Mouse (Mus musculus) regulatory T cell (primary cell): ENCODE measurements at regions not wholly inside any gene's neighbourhood (a gene's known extent, or its start where the extent isn't known, plus 50 kb on each side); places are given as distances from the start of the nearest gene placed in this dataset.

ENCODE experiments used
- in situ Hi-C: fragments of 300-600 bp; cut with MboI, MseI; formaldehyde crosslinking; loops from one replicate; pipeline ENCODE4 v1.15.1; 2025; ENCODE audit warnings: high pct_unique_total_duplicates

- in situ Hi-C loops: no loop called here
Observed at GRCm38 (mm10) chr8:89658998-89659944, 615.3 kb upstream of the Sall1 start.

GRCm38 (mm10) chr8:89655369-89655768 is 611.4 kb upstream of the Sall1 start:
- in situ Hi-C loops: no loop called here

- in situ Hi-C loops: no loop called here
Observed at GRCm38 (mm10) chr8:89649207-89649890, 605.4 kb upstream of the Sall1 start.

- in situ Hi-C loops: no loop called here
Observed at GRCm38 (mm10) chr8:89646946-89647345, 603.0 kb upstream of the Sall1 start.

- in situ Hi-C loops: no loop called here
Observed at GRCm38 (mm10) chr8:89641339-89641738, 597.4 kb upstream of the Sall1 start.

GRCm38 (mm10) chr8:89634864-89635263 is 590.9 kb upstream of the Sall1 start:
- in situ Hi-C loops: no loop called here

GRCm38 (mm10) chr8:89632304-89632703 is 588.3 kb upstream of the Sall1 start:
- in situ Hi-C loops: no loop called here

GRCm38 (mm10) chr8:89630540-89630939 is 586.6 kb upstream of the Sall1 start:
- in situ Hi-C loops: no loop called here

GRCm38 (mm10) chr8:89618089-89618488 is 574.1 kb upstream of the Sall1 start:
- in situ Hi-C loops: no loop called here

GRCm38 (mm10) chr8:89615863-89616558 is 572.0 kb upstream of the Sall1 start:
- in situ Hi-C loops: no loop called here

GRCm38 (mm10) chr8:89609074-89609473 is 565.1 kb upstream of the Sall1 start:
- in situ Hi-C loops: no loop called here

GRCm38 (mm10) chr8:89605905-89606468 is 562.0 kb upstream of the Sall1 start:
- in situ Hi-C loops: no loop called here

GRCm38 (mm10) chr8:89604461-89604860 is 560.5 kb upstream of the Sall1 start:
- in situ Hi-C loops: no loop called here

- in situ Hi-C loops: no loop called here
Observed at GRCm38 (mm10) chr8:89596380-89596779, 552.4 kb upstream of the Sall1 start.

- in situ Hi-C loops: no loop called here
Observed at GRCm38 (mm10) chr8:89583091-89583490, 539.1 kb upstream of the Sall1 start.

GRCm38 (mm10) chr8:89582566-89582965 is 538.6 kb upstream of the Sall1 start:
- in situ Hi-C loops: no loop called here

- in situ Hi-C loops: no loop called here
Observed at GRCm38 (mm10) chr8:89571816-89572215, 527.9 kb upstream of the Sall1 start.

- in situ Hi-C loops: no loop called here
Observed at GRCm38 (mm10) chr8:89570639-89571325, 526.8 kb upstream of the Sall1 start.

GRCm38 (mm10) chr8:89569406-89569805 is 525.4 kb upstream of the Sall1 start:
- in situ Hi-C loops: no loop called here

GRCm38 (mm10) chr8:89568641-89569040 is 524.7 kb upstream of the Sall1 start:
- in situ Hi-C loops: no loop called here

- in situ Hi-C loops: no loop called here
Observed at GRCm38 (mm10) chr8:89566986-89567385, 523.0 kb upstream of the Sall1 start.
